24 mouse cellular contexts compared by ENCODE assay signal in genomic region chr12:86688917-86689316, GRCm38 (mm10). TPM values are rescaled to one million over a fixed set of nuclear protein-coding genes. Genes with fewer than 3 reads are reported as not detected.
DNase-seq lines count a peak whose midpoint lies in the region; ATAC-seq and TF ChIP-seq lines count a peak whose summit lies in the region.
"Had no signal": no experiment of that assay in that cellular context is flagged by ENCODE, and none has a peak within 500 bp of the region (broad histone marks: within the 10 kb centered on the region; RNA-seq: fewer than 3 reads in every experiment).

No protein-coding gene starts in this region.

- no peak overlapping the region for H3K4me3 ChIP-seq in lung, embryonic 15.5 days
- H3K4me3 ChIP-seq in E14TG2a.4 (replicated peaks; ENCODE audit: low read length) = peak overlapping the region; percentile 77
- H3K4me3 ChIP-seq in stomach, postnatal 0 days (ENCODE audit: low read depth, low read length) = no peak overlapping the region
- H3K4me3 ChIP-seq: embryonic facial prominence, embryonic 10.5 days; forebrain, embryonic 13.5 days; heart, embryonic 12.5 days; hindbrain, embryonic 13.5 days had no signal

- H3K27me3 ChIP-seq in lung, embryonic 15.5 days = no peaks in the 10 kb centered on the region
- no peaks in the 10 kb centered on the region for H3K27me3 ChIP-seq in E14TG2a.4 (ENCODE audit: insufficient read depth, low read length)
- no peaks in the 10 kb centered on the region for H3K27me3 ChIP-seq in stomach, postnatal 0 days (ENCODE audit: control insufficient read depth, insufficient read depth, low read length)
- H3K27me3 ChIP-seq: CH12.LX; forebrain, embryonic 13.5 days; heart, embryonic 12.5 days; hindbrain, embryonic 13.5 days; Patski had no signal

- DNase-seq in cerebellum, adult 9-11 months = peak; percentile 31
- DNase-seq in cerebellum, adult 18-20 months = no peak
- DNase-seq in lung, postnatal 10 days = no peak
- peak; percentile 37 for DNase-seq in ZHBTc4 (ENCODE audit: low read depth, low spot score)
- no peak for DNase-seq in retina, postnatal 1 day
- DNase-seq in stomach, postnatal 0 days (ENCODE audit: low spot score) = no peak
- DNase-seq: adrenal gland, adult 2 months; adrenal gland, postnatal 25 days; cerebellum, adult 9-10 months; gastrocnemius, postnatal 36 days; heart, adult 18-20 months; heart, postnatal 10 days; kidney, adult 11 months had no signal

- no peak overlapping the region for H3K9ac ChIP-seq in lung, embryonic 15.5 days
- no peak overlapping the region for H3K9ac ChIP-seq in stomach, postnatal 0 days (ENCODE audit: low read length)
- H3K9ac ChIP-seq: forebrain, embryonic 13.5 days; heart, embryonic 12.5 days; hindbrain, embryonic 13.5 days had no signal

- no peak for TF ChIP-seq EP300 in stomach, postnatal 0 days (optimal IDR thresholded peaks at IDR 0.05)

- peaks cover 38% of the 10 kb centered on the region for H3K4me1 ChIP-seq in lung, embryonic 15.5 days
- H3K4me1 ChIP-seq in E14TG2a.4 (replicated peaks; ENCODE audit: low read depth, low read length) = peaks cover 74% of the 10 kb centered on the region
- no peaks in the 10 kb centered on the region for H3K4me1 ChIP-seq in stomach, postnatal 0 days (replicated peaks; ENCODE audit: control insufficient read depth, insufficient read depth)

- peaks cover 4% of the 10 kb centered on the region; the same call in 1 of the 2 replicates for H3K36me3 ChIP-seq in lung, embryonic 15.5 days
- no peaks in the 10 kb centered on the region for H3K36me3 ChIP-seq in E14TG2a.4 (ENCODE audit: insufficient read depth, low read length)
- H3K36me3 ChIP-seq in stomach, postnatal 0 days (ENCODE audit: control insufficient read depth, insufficient read depth, low read length) = no peaks in the 10 kb centered on the region

- peak overlapping the region; percentile 74; the same call in 1 of the 2 replicates for H3K27ac ChIP-seq in lung, embryonic 15.5 days
- H3K27ac ChIP-seq in stomach, postnatal 0 days (replicated peaks) = no peak overlapping the region
- H3K27ac ChIP-seq: forebrain, embryonic 13.5 days; hindbrain, postnatal 0 days had no signal

- no peaks in the 10 kb centered on the region for H3K9me3 ChIP-seq in lung, embryonic 15.5 days
- no peaks in the 10 kb centered on the region for H3K9me3 ChIP-seq in E14TG2a.4 (ENCODE audit: low read length)
- no peaks in the 10 kb centered on the region for H3K9me3 ChIP-seq in stomach, postnatal 0 days (ENCODE audit: control insufficient read depth, low read length)
- H3K9me3 ChIP-seq: embryonic facial prominence, embryonic 10.5 days; forebrain, embryonic 13.5 days; heart, embryonic 12.5 days; hindbrain, embryonic 13.5 days had no signal

- no peak overlapping the region for H3K4me2 ChIP-seq in lung, embryonic 15.5 days
- H3K4me2 ChIP-seq in stomach, postnatal 0 days (replicated peaks; ENCODE audit: low read depth) = no peak overlapping the region
- H3K4me2 ChIP-seq: forebrain, embryonic 13.5 days; heart, embryonic 12.5 days; hindbrain, embryonic 13.5 days had no signal

- no peak for ATAC-seq in lung, embryonic 15.5 days (ENCODE audit: borderline replicate concordance, extremely low read depth, low FRiP score, low TSS enrichment)
- ATAC-seq in stomach, postnatal 0 days (ENCODE audit: low FRiP score, low TSS enrichment) = no peak
- ATAC-seq: forebrain, embryonic 13.5 days; hindbrain, postnatal 0 days; Patski had no signal

- no peak for TF ChIP-seq CTCF in E14TG2a.4 (conservative IDR thresholded peaks at IDR 0.05; ENCODE audit: low read length)
- no peak for TF ChIP-seq CTCF in stomach, postnatal 0 days (IDR thresholded peaks at IDR 0.05; ENCODE audit: low read depth)

- WGBS in lung, embryonic 15.5 days = 93% methylated on average over 27 of the region's 27 CpGs
- 95% methylated on average over 27 of the region's 27 CpGs for WGBS in stomach, postnatal 0 days

RNA-seq across cellular contexts. Expression of gene Vash1, which starts 10.4 kb away (rescaled TPM):
- 13.0 and 13.1 TPM in 2 replicates for polyA plus RNA-seq in lung, embryonic 15.5 days (2015; fragmentation: Nextera tagmentation; extraction: Ambion mirVana)
- 3.4 and 3.5 TPM in 2 replicates for polyA plus RNA-seq in stomach, postnatal 0 days (2015; fragmentation: Nextera tagmentation; extraction: Ambion mirVana)

RNA-seq across cellular contexts. Expression of gene Angel1, which starts 37.3 kb away (rescaled TPM):
- 12.6 and 13.6 TPM in 2 replicates for polyA plus RNA-seq in lung, embryonic 15.5 days (2015; fragmentation: Nextera tagmentation; extraction: Ambion mirVana)
- 3.9 and 4.3 TPM in 2 replicates for polyA plus RNA-seq in stomach, postnatal 0 days (2015; fragmentation: Nextera tagmentation; extraction: Ambion mirVana)

RNA-seq across cellular contexts. Expression of gene Lrrc74a, which starts 45.3 kb away (rescaled TPM):
- polyA plus RNA-seq in lung, embryonic 15.5 days (2015; fragmentation: Nextera tagmentation; extraction: Ambion mirVana) = not detected in 2 replicates
- polyA plus RNA-seq in stomach, postnatal 0 days (2015; fragmentation: Nextera tagmentation; extraction: Ambion mirVana) = not detected in 2 replicates
- polyA plus RNA-seq: adrenal gland, adult 2 months; embryonic facial prominence, embryonic 10.5 days; embryonic facial prominence, embryonic 14.5 days; forebrain, embryonic 13.5 days; heart, embryonic 12.5 days; hindbrain, embryonic 13.5 days; hindbrain, postnatal 0 days; intestine, embryonic 14.5 days; Patski had no signal

Comparison
In these comparisons a context has a peak if more than half of its experiments do, and no peak if none do; other contexts are left out.
1. DNase-seq: peak in cerebellum, adult 9-11 months (single experiment) and ZHBTc4 (single experiment); none in cerebellum, adult 18-20 months (0 of 2), lung, postnatal 10 days (single experiment), retina, postnatal 1 day (single experiment) and stomach, postnatal 0 days (single experiment).